Mouse (Mus musculus) liver, embryonic 15.5 days (tissue): ENCODE results near the gene Pald1. TPM values are rescaled to one million over a fixed set of nuclear protein-coding genes. Genes with fewer than 3 reads are reported as not detected.

Experiments used
- ATAC-seq: fragments of 200-750 bp; cut with Nextera tagmentation; 2 replicates; pipeline ENCODE4 v1.8.0; 2017; ENCODE audit warnings: moderate number of reproducible peaks, mild to moderate bottlenecking, moderate library complexity; ENCODE audit not compliant: insufficient read depth
- H3K27ac ChIP-seq: fragments of 300-500 bp; sonication (generic); replicated peaks from 2 replicates; pipeline ENCODE4 v1.5.1; 2015; ENCODE audit warnings: mild to moderate bottlenecking, inconsistent platforms
- H3K27me3 ChIP-seq: fragments of 300-500 bp; sonication (generic); 2 replicates; pipeline ENCODE4 v1.6.1; 2015; ENCODE audit warnings: mild to moderate bottlenecking, inconsistent platforms
- H3K36me3 ChIP-seq: fragments of 300-500 bp; sonication (generic); replicated peaks from 2 replicates; pipeline ENCODE4 v1.6.1; 2015; ENCODE audit warnings: moderate library complexity, mild to moderate bottlenecking, inconsistent platforms
- H3K4me1 ChIP-seq: fragments of 300-500 bp; sonication (generic); replicated peaks from 2 replicates; pipeline ENCODE4 v1.6.1; 2015; ENCODE audit warnings: inconsistent platforms
- H3K4me2 ChIP-seq: fragments of 300-500 bp; sonication (generic); 2 replicates; pipeline ENCODE4 v1.6.1; 2015; ENCODE audit warnings: moderate library complexity, mild to moderate bottlenecking, inconsistent platforms
- H3K4me3 ChIP-seq: fragments of 300-500 bp; sonication (generic); replicated peaks from 2 replicates; pipeline ENCODE4 v1.5.1; 2015; ENCODE audit warnings: mild to moderate bottlenecking, inconsistent platforms
- H3K9ac ChIP-seq: fragments of 300-500 bp; sonication (generic); 2 replicates; pipeline ENCODE4 v1.6.1; 2015; ENCODE audit warnings: moderate library complexity, mild to moderate bottlenecking, inconsistent platforms
- H3K9me3 ChIP-seq: fragments of 300-500 bp; sonication (generic); replicated peaks from 2 replicates; pipeline ENCODE4 v1.6.1; 2016; ENCODE audit warnings: inconsistent platforms
- WGBS: fragments of 180-500 bp; shearing (Covaris S2); methylation state at CpG from one replicate; pipeline ENCODE4 v1.1.7; 2015; ENCODE audit warnings: mixed read lengths; ENCODE audit not compliant: insufficient replicate concordance; 5-methylcytosine and 5-hydroxymethylcytosine counted together
- polyA plus RNA-seq: library from polyadenylated mRNA; unstranded; fragments of >200 nt; fragmentation: Nextera tagmentation; extraction: Ambion mirVana; gene quantifications from 2 replicates; pipeline ENCODE4 v1.2.1, GENCODE M21; 2015

Pald1 gene
- polyA plus RNA-seq, 1 experiment from 2014 or later, result 6.6 TPM

DNA sequence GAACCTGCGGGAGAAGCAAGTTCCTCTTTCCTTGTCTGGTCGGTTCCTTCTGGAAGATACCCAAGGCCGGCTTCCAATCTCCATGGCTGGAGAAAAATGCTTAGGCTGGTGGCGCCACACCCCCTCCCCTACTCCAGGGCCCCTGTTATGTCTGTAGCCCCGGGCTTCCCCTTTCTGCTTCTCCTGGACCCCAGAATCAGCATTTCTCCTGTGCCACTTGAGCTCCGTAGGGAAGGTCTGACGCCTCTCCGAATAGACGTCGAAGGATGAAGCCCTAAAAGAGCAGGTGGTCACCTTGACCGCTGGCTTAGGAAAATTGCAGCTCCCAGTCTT, 351 bp upstream of the Pald1 start:
- H3K27ac ChIP-seq, result no peak overlapping the region
- H3K9ac ChIP-seq, result peak overlapping the region; percentile 49

DNA sequence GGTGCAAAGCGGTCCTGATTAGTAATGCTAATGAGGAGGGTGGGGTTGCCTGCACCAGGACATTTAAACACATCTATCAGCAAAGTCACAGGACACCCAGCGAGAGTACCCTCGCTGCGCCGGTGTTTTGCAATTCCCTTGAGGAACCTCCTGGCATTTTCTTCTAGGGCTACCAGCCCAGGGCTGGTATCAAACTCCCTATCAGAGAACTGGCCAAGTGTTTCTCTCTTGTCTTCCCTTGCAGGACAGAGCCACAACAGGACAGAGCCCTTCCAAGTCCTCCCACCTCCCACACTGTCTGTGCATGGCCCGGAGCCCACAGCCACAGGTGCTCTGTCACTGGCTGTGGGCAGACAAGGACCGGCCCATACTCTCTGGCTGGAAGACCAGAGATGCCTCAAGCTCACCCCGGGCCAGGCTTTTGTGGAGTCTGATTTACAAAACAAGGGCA, 1.0 kb downstream of the Pald1 start:
- Histone ChIP-seq H3K27me3 (peaks cover 72% of the 10 kb centered on the region), H3K36me3 (no peaks in the 10 kb centered on the region), H3K9me3 (no peaks in the 10 kb centered on the region), H3K27ac (0 out of 2 replicates have a peak overlapping the region, but pooled peaks have one; percentile 14), H3K9ac (peak overlapping the region; percentile 49; the same call in 1 of the 2 replicates), H3K4me2 (peak overlapping the region; percentile 76), H3K4me1 (peaks cover 37% of the 10 kb centered on the region), H3K4me3 (peak overlapping the region; percentile 59)
- no peak for ATAC-seq
- WGBS, result 2% methylated on average over 8 of the region's 8 CpGs

More for the DNA sequence above, 351 bp upstream of the Pald1 start:
- Histone ChIP-seq H3K36me3 (no peaks in the 10 kb centered on the region), H3K27me3 (peaks cover 71% of the 10 kb centered on the region), H3K4me2 (peak overlapping the region; percentile 76), H3K4me1 (peaks cover 37% of the 10 kb centered on the region), H3K9me3 (no peaks in the 10 kb centered on the region), H3K4me3 (peak overlapping the region; percentile 59)
- peak; percentile 12; the same call in 1 of the 2 replicates for ATAC-seq
- 7% methylated on average over 11 of the region's 11 CpGs for WGBS

DNA sequence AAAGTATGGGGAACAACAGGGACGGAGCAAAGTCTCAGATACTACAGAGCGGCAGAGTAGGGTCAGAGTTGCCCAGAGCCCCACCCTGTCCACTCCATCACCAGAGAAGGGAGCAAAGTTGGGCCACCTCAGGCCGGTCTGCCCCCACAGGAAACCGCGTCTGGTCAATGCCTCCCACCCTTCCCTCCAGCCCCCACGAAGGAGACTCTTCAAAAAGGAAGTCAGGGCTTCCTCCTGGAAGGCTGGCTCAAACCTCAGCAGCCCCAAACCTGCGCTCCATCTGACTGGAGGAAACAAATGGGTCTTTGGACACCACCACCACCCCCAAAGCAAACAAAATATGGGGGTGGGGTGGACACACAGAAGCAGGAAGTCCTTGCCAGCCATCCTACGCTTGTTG, 1.5 kb downstream of the Pald1 start:
- Histone ChIP-seq H3K9ac (no peak overlapping the region), H3K27me3 (peaks cover 72% of the 10 kb centered on the region), H3K4me1 (peaks cover 37% of the 10 kb centered on the region), H3K36me3 (no peaks in the 10 kb centered on the region), H3K4me2 (peak overlapping the region; percentile 76), H3K4me3 (peak overlapping the region; percentile 59), H3K9me3 (no peaks in the 10 kb centered on the region), H3K27ac (no peak overlapping the region)
- 3% methylated on average over 8 of the region's 8 CpGs for WGBS
- no peak for ATAC-seq

DNA sequence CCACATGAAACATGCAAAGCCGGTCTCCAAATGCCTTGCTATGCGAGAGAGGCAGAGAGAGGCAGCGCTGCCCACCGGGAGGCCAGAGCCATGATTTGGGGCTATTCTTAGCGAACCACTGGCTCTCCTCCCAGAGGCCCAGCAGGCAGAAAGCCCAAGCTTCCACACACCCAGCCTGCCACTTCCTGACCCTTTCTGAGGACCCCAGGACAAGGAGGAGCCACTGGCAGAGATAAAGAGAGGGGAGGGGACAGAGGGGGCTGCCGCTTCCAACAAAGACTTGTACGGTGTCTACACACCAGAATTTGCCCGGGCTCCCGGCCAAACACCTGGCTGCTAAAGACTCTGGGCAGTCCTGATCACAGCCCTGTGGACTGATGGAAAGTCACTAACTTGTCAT, 3.1 kb downstream of the Pald1 start:
- Histone ChIP-seq H3K27me3 (peaks cover 65% of the 10 kb centered on the region), H3K9me3 (no peaks in the 10 kb centered on the region), H3K4me1 (peaks cover 37% of the 10 kb centered on the region), H3K36me3 (no peaks in the 10 kb centered on the region), H3K4me2 (no peak overlapping the region; the same call in 1 of the 2 replicates), H3K9ac (no peak overlapping the region), H3K4me3 (no peak overlapping the region), H3K27ac (no peak overlapping the region)
- 21% methylated on average over 9 of the region's 9 CpGs for WGBS
- ATAC-seq, result no peak

DNA sequence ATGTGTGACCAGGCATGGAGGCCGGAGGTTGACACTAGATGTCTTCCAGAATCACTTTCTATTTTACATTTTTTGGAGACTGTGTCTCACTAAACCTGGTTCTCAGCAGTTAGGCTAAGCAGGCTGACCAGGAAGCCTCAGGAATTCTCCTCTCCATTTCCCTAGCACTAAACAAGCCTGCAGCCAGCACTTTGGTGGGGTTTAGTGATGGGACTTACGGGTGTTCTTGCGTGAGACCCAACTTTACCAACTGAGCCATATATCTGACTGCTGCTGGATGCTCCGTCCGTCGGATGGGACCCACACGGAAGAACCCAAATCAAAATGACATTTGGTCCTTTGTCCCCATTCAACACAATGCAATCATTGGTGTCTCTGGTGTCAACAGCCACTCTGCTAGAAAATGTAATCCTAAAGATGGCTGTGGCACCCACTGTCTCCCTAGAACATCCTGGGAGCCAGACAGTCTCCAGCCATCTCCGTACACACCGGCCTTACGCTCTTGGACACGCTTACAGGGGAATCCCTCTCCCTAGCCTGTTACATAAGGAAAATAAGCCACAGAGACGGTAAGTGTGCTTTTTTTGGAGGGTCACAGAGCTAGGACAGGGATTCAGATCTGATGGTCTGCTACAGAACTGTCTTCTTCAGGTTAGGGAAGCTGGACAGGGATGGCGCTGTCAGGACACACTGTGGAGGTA, 3.8 kb downstream of the Pald1 start:
- Histone ChIP-seq H3K4me1 (peaks cover 44% of the 10 kb centered on the region), H3K27ac (no peak overlapping the region), H3K4me3 (no peak overlapping the region), H3K27me3 (peaks cover 58% of the 10 kb centered on the region), H3K36me3 (no peaks in the 10 kb centered on the region), H3K4me2 (no peak overlapping the region), H3K9me3 (no peaks in the 10 kb centered on the region), H3K9ac (no peak overlapping the region)
- 76% methylated on average over 13 of the region's 13 CpGs for WGBS
- ATAC-seq, result no peak

DNA sequence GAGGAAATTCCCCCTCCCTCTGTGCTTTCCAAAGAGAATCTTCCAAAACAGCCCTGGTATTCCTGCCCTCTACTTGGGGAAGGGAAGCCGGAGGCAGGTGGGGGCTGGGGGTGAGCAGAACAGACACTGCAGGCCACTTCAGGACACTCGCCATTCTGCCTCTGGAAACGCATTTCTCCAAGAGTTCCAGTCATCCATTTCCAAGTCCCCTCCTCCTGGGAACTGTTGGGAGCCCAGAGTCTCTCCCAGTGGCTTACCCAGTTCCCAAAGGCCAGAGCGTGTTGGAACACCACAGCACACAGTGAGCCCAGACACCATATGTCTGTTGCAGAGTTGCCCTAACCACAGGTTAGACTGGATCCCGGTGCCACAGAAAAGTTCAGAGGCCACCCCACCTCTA, 4.6 kb downstream of the Pald1 start:
- Histone ChIP-seq H3K4me2 (no peak overlapping the region), H3K36me3 (no peaks in the 10 kb centered on the region), H3K4me1 (peaks cover 48% of the 10 kb centered on the region), H3K9me3 (peaks cover 3% of the 10 kb centered on the region; the same call in 1 of the 2 replicates), H3K9ac (no peak overlapping the region), H3K27me3 (peaks cover 50% of the 10 kb centered on the region), H3K27ac (no peak overlapping the region), H3K4me3 (no peak overlapping the region)
- 69% methylated on average over 5 of the region's 5 CpGs for WGBS
- no peak for ATAC-seq

DNA sequence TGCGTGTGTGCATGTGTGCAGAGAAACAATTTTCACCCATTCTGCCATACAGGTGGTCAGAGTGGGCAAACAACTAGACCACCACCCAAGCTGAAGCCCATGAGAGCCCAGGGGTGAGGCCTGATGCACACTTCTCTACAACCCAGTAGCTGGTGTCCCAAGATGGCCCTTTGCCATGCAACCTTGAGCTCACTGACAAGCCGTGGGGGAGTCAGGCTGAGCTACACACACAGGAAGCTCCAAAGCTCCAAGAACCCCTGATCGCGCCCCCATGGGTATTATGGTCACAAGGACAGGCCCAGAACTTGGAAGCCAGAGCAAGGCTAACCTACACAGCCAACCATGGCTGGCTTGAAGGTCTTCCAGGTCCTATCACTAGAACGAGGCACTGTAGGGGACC, 5.3 kb downstream of the Pald1 start:
- Histone ChIP-seq H3K9me3 (peaks cover 3% of the 10 kb centered on the region; the same call in 1 of the 2 replicates), H3K27me3 (peaks cover 44% of the 10 kb centered on the region), H3K9ac (no peak overlapping the region), H3K4me1 (peaks cover 42% of the 10 kb centered on the region), H3K36me3 (no peaks in the 10 kb centered on the region), H3K4me3 (no peak overlapping the region), H3K27ac (no peak overlapping the region), H3K4me2 (no peak overlapping the region)
- 75% methylated on average over 5 of the region's 5 CpGs for WGBS
- no peak for ATAC-seq

DNA sequence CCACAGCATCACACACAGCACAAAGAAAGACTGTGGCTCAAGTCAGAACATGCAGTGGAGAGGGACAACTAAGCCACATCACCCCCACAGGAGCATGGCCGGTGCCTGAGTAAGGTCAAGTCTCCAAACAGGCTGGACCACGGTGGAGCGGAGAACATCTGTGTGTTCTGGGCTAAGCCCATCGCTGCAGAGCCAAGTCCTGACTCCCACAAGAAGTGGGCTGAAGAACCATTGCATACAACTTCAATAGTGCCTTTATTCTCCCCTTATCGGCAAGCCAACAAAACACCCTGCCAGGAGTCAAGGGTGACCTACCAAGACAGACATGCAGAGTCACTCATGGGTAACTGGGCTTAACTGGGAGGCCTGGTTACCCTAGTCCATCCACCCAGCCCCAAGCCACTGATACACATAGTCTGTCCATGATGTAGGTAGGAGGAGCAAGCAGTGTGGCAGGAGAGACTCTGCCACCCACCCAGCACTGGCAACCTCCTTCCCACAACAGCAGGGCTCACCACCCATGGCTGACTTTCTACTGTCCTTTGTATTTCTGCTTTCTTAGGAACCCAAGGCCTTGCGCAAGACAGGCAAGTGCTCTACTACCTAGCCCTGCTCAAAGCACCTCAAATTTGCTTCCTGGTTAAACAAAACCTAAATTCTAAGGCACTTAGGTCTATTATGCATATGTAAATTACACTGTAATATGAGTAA, 8.4 kb downstream of the Pald1 start:
- peaks cover 3% of the 10 kb centered on the region; the same call in 1 of the 2 replicates for H3K9me3 ChIP-seq
- peaks cover 15% of the 10 kb centered on the region for H3K4me1 ChIP-seq
- no peak overlapping the region for H3K4me2 ChIP-seq
- no peaks in the 10 kb centered on the region for H3K36me3 ChIP-seq
- H3K9ac ChIP-seq, result no peak overlapping the region
- 75% methylated on average over 6 of the region's 6 CpGs for WGBS
- ATAC-seq, result no peak
- no peak overlapping the region for H3K4me3 ChIP-seq
- H3K27me3 ChIP-seq, result peaks cover 13% of the 10 kb centered on the region
- no peak overlapping the region for H3K27ac ChIP-seq

DNA sequence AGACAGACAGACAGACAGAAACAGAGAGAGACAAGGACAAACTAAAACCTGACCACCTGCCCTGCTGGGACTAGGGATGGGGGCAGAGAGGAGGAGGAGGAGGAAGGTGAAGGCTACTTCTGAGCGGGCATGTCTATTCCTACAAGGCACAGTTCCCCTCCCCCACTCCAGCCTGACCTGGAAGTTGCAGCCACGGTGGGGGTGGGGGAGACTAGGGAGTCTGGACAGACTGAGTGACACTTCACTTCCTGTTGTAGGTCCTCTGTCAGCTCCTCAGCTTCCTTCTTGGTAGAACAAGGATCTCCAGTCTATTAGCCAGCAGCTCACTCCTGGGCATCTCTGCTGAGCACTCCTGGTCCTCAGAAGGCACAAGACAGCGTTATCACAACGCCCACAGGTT, 9.3 kb downstream of the Pald1 start:
- Histone ChIP-seq H3K36me3 (no peaks in the 10 kb centered on the region), H3K27ac (no peak overlapping the region), H3K4me1 (peaks cover 15% of the 10 kb centered on the region), H3K9ac (no peak overlapping the region), H3K4me2 (no peak overlapping the region), H3K9me3 (peaks cover 3% of the 10 kb centered on the region; the same call in 1 of the 2 replicates), H3K4me3 (no peak overlapping the region), H3K27me3 (peaks cover 5% of the 10 kb centered on the region; the same call in 1 of the 2 replicates)
- WGBS, result 11% methylated on average over 4 of the region's 4 CpGs
- no peak for ATAC-seq

DNA sequence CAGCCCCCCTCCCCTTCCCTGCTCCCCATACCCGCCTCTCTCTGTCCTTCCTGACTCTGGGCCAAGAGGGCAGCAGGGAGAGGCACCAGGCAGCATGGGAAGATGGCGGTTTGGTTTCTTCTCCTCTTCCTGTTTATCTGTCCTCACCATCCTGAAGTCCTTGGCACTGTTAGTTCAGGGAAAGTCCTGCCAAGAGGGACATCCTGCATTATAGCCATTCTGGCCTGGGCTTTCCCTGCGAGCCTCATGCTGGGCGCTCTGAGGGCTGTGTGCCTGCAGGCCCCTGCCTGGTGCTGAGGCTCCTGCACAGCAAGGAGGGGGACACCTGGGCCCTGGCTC, 10.8 kb downstream of the Pald1 start:
- Histone ChIP-seq H3K4me1 (peaks cover 15% of the 10 kb centered on the region), H3K9ac (no peak overlapping the region), H3K9me3 (peaks cover 3% of the 10 kb centered on the region; the same call in 1 of the 2 replicates), H3K4me2 (no peak overlapping the region), H3K36me3 (no peaks in the 10 kb centered on the region), H3K27me3 (no peaks in the 10 kb centered on the region), H3K4me3 (no peak overlapping the region), H3K27ac (no peak overlapping the region)
- WGBS, result 69% methylated on average over 4 of the region's 4 CpGs
- ATAC-seq, result no peak

DNA sequence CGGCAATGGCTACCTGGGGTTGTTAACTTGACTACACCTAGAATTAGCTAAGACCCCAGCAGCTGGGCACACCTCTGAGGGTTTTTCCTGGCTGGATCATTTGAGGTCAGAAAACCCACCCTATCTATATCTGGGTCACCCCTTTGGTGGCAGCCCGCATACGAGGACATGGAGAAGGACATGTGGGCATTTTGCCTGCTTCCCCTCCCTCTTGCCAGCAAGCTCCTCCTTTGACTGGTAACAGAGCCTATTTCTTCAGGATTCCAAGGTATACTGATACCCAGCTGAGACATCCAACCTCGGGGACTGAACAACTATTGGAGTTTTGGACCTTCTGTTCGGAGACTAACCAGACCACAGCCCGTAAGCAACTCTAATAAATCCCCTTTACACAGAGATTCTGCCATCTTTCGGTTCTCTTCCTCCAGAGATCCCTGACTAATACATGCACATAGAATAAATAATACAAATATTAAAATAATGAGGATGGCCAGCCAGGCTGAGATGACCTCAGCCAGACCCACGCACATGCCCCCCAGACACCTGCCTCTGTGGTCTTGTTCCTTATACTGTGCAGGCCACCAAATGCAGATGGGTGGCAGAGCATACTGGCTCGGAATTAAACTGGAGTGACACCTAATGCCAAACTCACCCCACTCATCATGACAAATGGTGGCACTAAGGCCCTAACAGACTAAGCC, 11.3 kb downstream of the Pald1 start:
- no peak overlapping the region for H3K4me2 ChIP-seq
- H3K27ac ChIP-seq, result no peak overlapping the region
- no peaks in the 10 kb centered on the region for H3K27me3 ChIP-seq
- H3K4me3 ChIP-seq, result no peak overlapping the region
- peaks cover 3% of the 10 kb centered on the region; the same call in 1 of the 2 replicates for H3K9me3 ChIP-seq
- H3K36me3 ChIP-seq, result no peaks in the 10 kb centered on the region
- no peak overlapping the region for H3K9ac ChIP-seq
- H3K4me1 ChIP-seq, result peaks cover 15% of the 10 kb centered on the region
- 67% methylated on average over 9 of the region's 9 CpGs for WGBS
- ATAC-seq, result no peak
